Mouse (Mus musculus): ENCODE results near the gene Wscd2. TPM values are rescaled to one million over a fixed set of nuclear protein-coding genes. Genes with fewer than 3 reads are reported as not detected.

Gene Wscd2
- total and polyA plus RNA-seq, 3 experiments: not detected

DNA sequence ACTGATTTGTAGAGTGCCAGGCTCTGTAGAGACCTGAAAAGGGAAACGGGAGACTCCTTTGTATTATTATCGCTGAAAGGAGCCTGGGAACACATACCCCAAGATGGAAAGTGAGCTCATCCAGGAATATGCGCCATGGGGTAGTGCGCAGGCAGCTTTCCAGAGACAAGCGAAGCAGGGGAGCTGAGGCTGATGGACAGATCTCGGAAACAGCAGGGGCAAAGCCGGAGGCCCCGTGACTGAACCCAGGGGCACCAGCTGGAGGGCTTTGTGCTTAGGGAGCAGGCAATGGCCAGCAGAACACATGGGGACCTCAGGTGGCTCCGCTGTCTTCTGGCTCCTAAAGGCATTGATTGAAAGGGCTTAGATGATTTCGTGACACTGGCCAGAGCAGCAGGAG, 13.1 kb downstream of the Wscd2 start:
- H3K4me3 ChIP-seq (ENCODE audit: control insufficient read depth in 1 of 2, insufficient read depth in 1 of 2, low read depth in 2 of 2, low read length in 2 of 2): no peak overlapping the region
- no peak for DNase-seq (ENCODE audit: low read depth, low spot score)
- no peak overlapping the region for H3K9ac ChIP-seq (ENCODE audit: control insufficient read depth, low read depth, low read length, poor library complexity, severe bottlenecking)
- H3K79me2 ChIP-seq (ENCODE audit: control insufficient read depth, insufficient read depth, low read length, poor library complexity): no peaks in the 10 kb centered on the region
- no peaks in the 10 kb centered on the region for H3K36me3 ChIP-seq (ENCODE audit: control insufficient read depth in 1 of 2, insufficient read depth in 2 of 2, low read length in 2 of 2)
- no peaks in the 10 kb centered on the region for H3K9me3 ChIP-seq (replicated peaks; ENCODE audit: insufficient read depth, low read length)
- no peaks in the 10 kb centered on the region for H3K4me1 ChIP-seq (ENCODE audit: control insufficient read depth in 1 of 2, insufficient read depth in 2 of 2, low read length in 2 of 2)
- H3K27ac ChIP-seq (ENCODE audit: control insufficient read depth, low read depth, low read length): no peak overlapping the region
- no peak for TF ChIP-seq NRF1 (IDR thresholded peaks at IDR 0.05; ENCODE audit: insufficient read depth, low read depth, low read length, poor library complexity, severe bottlenecking)
- no peak for TF ChIP-seq POLR2AphosphoS2 (IDR thresholded peaks at IDR 0.05; ENCODE audit: low read length)
- TF ChIP-seq MYC (IDR thresholded peaks at IDR 0.05; ENCODE audit: low read depth, low read length): no peak
- no peak for TF ChIP-seq UBTF (IDR thresholded peaks at IDR 0.05; ENCODE audit: borderline replicate concordance, insufficient read depth, low read depth, low read length)
- no peak for TF ChIP-seq GATA1 (IDR thresholded peaks at IDR 0.05; ENCODE audit: low read depth, low read length)
- no peak for TF ChIP-seq ELF1 (IDR thresholded peaks at IDR 0.05; ENCODE audit: low read depth, low read length)
- no peak for TF ChIP-seq GABPA (IDR thresholded peaks at IDR 0.05; ENCODE audit: low read depth, low read length)
- no peak for TF ChIP-seq ZKSCAN1 (IDR thresholded peaks at IDR 0.05; ENCODE audit: low read depth, low read length)
- TF ChIP-seq ZMIZ1 (IDR thresholded peaks at IDR 0.05; ENCODE audit: low read depth, low read length): no peak
- TF ChIP-seq EP300 (IDR thresholded peaks at IDR 0.05; ENCODE audit: low read depth in 1 of 2, low read length in 2 of 2): no peak
- TF ChIP-seq NELFE (IDR thresholded peaks at IDR 0.05; ENCODE audit: low read depth, low read length): no peak
- no peak for TF ChIP-seq TBP (IDR thresholded peaks at IDR 0.05; ENCODE audit: low read depth, low read length)
- no peak for TF ChIP-seq ZNF384 (IDR thresholded peaks at IDR 0.05; ENCODE audit: low read depth, low read length)
- TF ChIP-seq CTCF (IDR thresholded peaks at IDR 0.05 in 2 of 3, conservative IDR thresholded peaks at IDR 0.05 in 1 of 3; ENCODE audit: control insufficient read depth in 1 of 3, insufficient read depth in 1 of 3, low read depth in 2 of 3, low read length in 3 of 3, poor library complexity in 1 of 3, severe bottlenecking in 1 of 3): no peak
- TF ChIP-seq SMC3 (IDR thresholded peaks at IDR 0.05; ENCODE audit: low read depth, low read length): no peak
- TF ChIP-seq MXI1 (IDR thresholded peaks at IDR 0.05; ENCODE audit: low read depth, low read length): no peak
- TF ChIP-seq TCF12 (IDR thresholded peaks at IDR 0.05; ENCODE audit: low read depth, low read length): no peak
- no peak for TF ChIP-seq E2F4 (IDR thresholded peaks at IDR 0.05; ENCODE audit: borderline replicate concordance, low read depth, low read length)
- no peaks in the 10 kb centered on the region for H3K27me3 ChIP-seq (ENCODE audit: control insufficient read depth in 1 of 2, insufficient read depth in 2 of 2, low read length in 2 of 2)

DNA sequence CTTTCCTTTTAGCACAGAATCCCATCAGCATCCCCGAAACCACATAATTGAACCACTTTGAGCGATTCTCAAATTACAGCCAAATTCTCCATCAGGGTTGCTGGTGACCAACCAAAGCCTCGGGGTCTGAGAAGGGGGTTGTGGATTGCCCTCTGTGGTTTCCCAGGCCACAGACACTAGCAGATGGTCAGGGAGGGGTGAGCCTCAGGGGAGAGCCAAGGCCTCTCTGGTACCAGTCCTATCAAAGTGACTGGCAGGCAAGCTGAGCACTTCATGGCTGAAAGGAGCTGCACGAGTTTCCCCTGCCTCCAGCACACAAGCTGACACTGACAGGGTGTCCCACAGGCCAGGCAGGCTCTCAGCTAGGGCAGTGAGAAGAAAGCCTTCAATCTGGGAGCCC, 14.5 kb downstream of the Wscd2 start:
- Histone ChIP-seq H3K9ac (ENCODE audit: control insufficient read depth, low read depth, low read length, poor library complexity, severe bottlenecking) (no peak overlapping the region), H3K9me3 (replicated peaks; ENCODE audit: insufficient read depth, low read length) (no peaks in the 10 kb centered on the region), H3K79me2 (ENCODE audit: control insufficient read depth, insufficient read depth, low read length, poor library complexity) (no peaks in the 10 kb centered on the region), H3K27ac (ENCODE audit: control insufficient read depth, low read depth, low read length) (no peak overlapping the region), H3K36me3 (ENCODE audit: control insufficient read depth in 1 of 2, insufficient read depth in 2 of 2, low read length in 2 of 2) (no peaks in the 10 kb centered on the region), H3K4me1 (ENCODE audit: control insufficient read depth in 1 of 2, insufficient read depth in 2 of 2, low read length in 2 of 2) (no peaks in the 10 kb centered on the region), H3K4me3 (ENCODE audit: control insufficient read depth in 1 of 2, insufficient read depth in 1 of 2, low read depth in 2 of 2, low read length in 2 of 2) (no peak overlapping the region), H3K27me3 (ENCODE audit: control insufficient read depth in 1 of 2, insufficient read depth in 2 of 2, low read length in 2 of 2) (no peaks in the 10 kb centered on the region)
- no peak for DNase-seq (ENCODE audit: low read depth, low spot score)
- no peak for TF ChIP-seq CHD2 (IDR thresholded peaks at IDR 0.05; ENCODE audit: low read length)
- no peak for TF ChIP-seq POLR2AphosphoS2 (IDR thresholded peaks at IDR 0.05; ENCODE audit: low read length)
- no peak for TF ChIP-seq ZMIZ1 (IDR thresholded peaks at IDR 0.05; ENCODE audit: low read depth, low read length)
- no peak for TF ChIP-seq GABPA (IDR thresholded peaks at IDR 0.05; ENCODE audit: low read depth, low read length)
- no peak for TF ChIP-seq SIN3A (IDR thresholded peaks at IDR 0.05; ENCODE audit: low read length)
- no peak for TF ChIP-seq RAD21 (IDR thresholded peaks at IDR 0.05; ENCODE audit: low read depth, low read length)
- TF ChIP-seq POLR2AphosphoS5 (IDR thresholded peaks at IDR 0.05; ENCODE audit: borderline replicate concordance, low read depth, low read length): no peak
- no peak for TF ChIP-seq MYB (IDR thresholded peaks at IDR 0.05; ENCODE audit: low read depth, low read length)
- TF ChIP-seq TAL1 (IDR thresholded peaks at IDR 0.05; ENCODE audit: low read length): no peak
- TF ChIP-seq JUND (IDR thresholded peaks at IDR 0.05; ENCODE audit: low read depth, low read length): no peak
- no peak for TF ChIP-seq MYC (IDR thresholded peaks at IDR 0.05; ENCODE audit: low read depth, low read length)
- TF ChIP-seq HCFC1 (IDR thresholded peaks at IDR 0.05; ENCODE audit: low read depth, low read length): no peak
- no peak for TF ChIP-seq UBTF (IDR thresholded peaks at IDR 0.05; ENCODE audit: borderline replicate concordance, insufficient read depth, low read depth, low read length)
